Mouse (Mus musculus) hindbrain, embryonic 15.5 days (tissue): ENCODE data around the gene Tbc1d10a. TPM values are rescaled to one million over a fixed set of nuclear protein-coding genes. Genes with fewer than 3 reads are reported as not detected.

Experiments used
- ATAC-seq: fragments of 200-750 bp; cut with Nextera tagmentation; 2 replicates; pipeline ENCODE4 v1.8.0; 2017; ENCODE audit warnings: low read depth, moderate number of reproducible peaks, moderate TSS enrichment; ENCODE audit not compliant: low FRiP score
- H3K27ac ChIP-seq: fragments of 300-500 bp; sonication (generic); replicated peaks from 2 replicates; pipeline ENCODE4 v1.5.1; 2015; ENCODE audit warnings: mild to moderate bottlenecking, inconsistent platforms
- H3K27me3 ChIP-seq: fragments of 300-500 bp; sonication (generic); 2 replicates; pipeline ENCODE4 v1.6.1; 2015; ENCODE audit warnings: control low read depth, inconsistent platforms
- H3K36me3 ChIP-seq: fragments of 300-500 bp; sonication (generic); 2 replicates; pipeline ENCODE4 v1.6.1; 2015; ENCODE audit warnings: control low read depth, inconsistent platforms
- H3K4me1 ChIP-seq: fragments of 300-500 bp; sonication (generic); replicated peaks from 2 replicates; pipeline ENCODE4 v1.6.1; 2015; ENCODE audit warnings: control low read depth, inconsistent platforms
- H3K4me2 ChIP-seq: fragments of 300-500 bp; sonication (generic); 2 replicates; pipeline ENCODE4 v1.6.1; 2015; ENCODE audit warnings: moderate library complexity, mild to moderate bottlenecking, inconsistent platforms
- H3K4me3 ChIP-seq: fragments of 300-500 bp; sonication (generic); 2 replicates; pipeline ENCODE4 v1.5.1; 2015; ENCODE audit warnings: mild to moderate bottlenecking, inconsistent platforms
- H3K9ac ChIP-seq: fragments of 300-500 bp; sonication (generic); 2 replicates; pipeline ENCODE4 v1.6.1; 2015; ENCODE audit warnings: inconsistent platforms
- H3K9me3 ChIP-seq: fragments of 300-500 bp; sonication (generic); 2 replicates; pipeline ENCODE4 v1.6.1; 2016; ENCODE audit warnings: control low read depth, inconsistent platforms
- WGBS: fragments of 180-500 bp; shearing (Covaris S2); methylation state at CpG from one replicate; pipeline ENCODE4 v1.1.7; 2015; 5-methylcytosine and 5-hydroxymethylcytosine counted together
- polyA plus RNA-seq: library from polyadenylated mRNA; unstranded; fragments of >200 nt; fragmentation: Nextera tagmentation; extraction: Ambion mirVana; gene quantifications from 2 replicates; pipeline ENCODE4 v1.2.1, GENCODE M21; 2015

The Tbc1d10a gene
- polyA plus RNA-seq: 36.3 and 38.1 TPM in 2 replicates

DNA sequence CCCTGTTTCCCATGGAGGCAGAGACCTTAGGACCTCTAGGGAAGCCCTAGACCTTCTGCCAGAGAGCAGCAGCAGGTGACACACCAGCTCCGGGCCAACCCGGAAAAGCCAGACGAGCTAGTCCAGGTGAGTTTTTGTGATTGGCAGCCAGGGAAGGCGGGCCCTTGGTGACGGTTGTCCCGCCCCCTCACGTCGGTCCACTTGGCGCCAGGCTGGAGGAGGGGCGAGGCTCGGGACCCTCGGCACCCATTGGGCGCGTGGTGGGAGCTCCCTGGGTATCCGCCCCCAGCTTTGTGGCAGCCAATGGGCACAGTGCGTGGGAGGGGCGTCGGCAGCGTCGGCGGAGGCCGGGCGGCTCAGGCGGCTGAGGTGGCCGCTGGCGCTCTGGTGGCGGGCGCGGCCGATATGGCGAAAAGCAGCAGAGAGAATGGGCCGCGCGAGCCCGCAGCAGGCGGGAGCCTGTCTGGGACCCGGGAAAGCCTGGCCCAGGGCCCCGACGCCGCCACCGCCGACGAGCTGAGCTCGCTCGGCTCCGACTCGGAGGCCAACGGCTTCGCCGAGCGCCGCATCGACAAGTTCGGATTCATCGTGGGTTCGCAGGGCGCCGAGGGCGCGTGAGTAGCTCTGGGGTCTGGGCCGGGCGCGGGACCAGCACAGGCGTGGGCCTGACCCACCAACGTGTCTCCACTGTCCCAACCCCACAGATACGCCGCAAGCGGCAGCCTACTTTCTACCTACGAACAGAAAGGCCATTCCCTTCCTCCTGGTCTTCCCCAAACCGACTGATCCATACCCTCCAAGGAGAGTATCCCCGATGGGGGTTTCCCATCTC lies at the start of gene Tbc1d10a:
Tbc1d10a (plus strand) TSS at position 304 of the 832 bp plus-strand sequence.
- ATAC-seq: peak; percentile 99

DNA sequence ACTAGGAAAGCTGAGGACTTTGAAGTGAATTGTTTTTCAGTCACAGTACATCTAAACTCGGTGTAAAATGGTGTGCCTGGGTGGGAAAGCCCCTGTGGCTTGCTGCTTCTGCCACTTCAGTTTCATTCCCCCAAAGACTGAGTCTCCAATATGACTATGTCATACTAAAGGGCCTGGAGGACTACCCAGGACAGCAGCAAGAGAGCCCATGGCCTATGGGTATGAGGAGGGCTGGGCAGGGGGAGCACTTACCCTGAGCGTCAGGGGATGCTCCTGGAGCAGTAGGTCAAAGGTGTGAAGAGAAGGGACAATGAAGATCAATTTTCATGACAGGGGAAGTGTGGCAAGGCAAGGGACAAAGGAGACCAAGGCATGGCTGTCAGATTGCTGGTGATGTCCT lies 47.6 kb upstream of the Tbc1d10a start:
- WGBS: 62% methylated on average over 2 of the region's 2 CpGs
- no peak for ATAC-seq
- peaks cover 52% of the 10 kb centered on the region for H3K36me3 ChIP-seq

More for the DNA sequence above, at the start of gene Tbc1d10a:
- H3K27ac ChIP-seq: peak within 1 kb of the TSS; percentile 70
- H3K4me1 ChIP-seq: peaks cover 34% of the 10 kb centered on the region
- H3K36me3 ChIP-seq: peaks cover 15% of the 10 kb centered on the region
- H3K9me3 ChIP-seq: no peaks in the 10 kb centered on the region
- peak within 1 kb of the TSS; percentile 79 for H3K4me2 ChIP-seq
- under 1% methylated on average over 69 of the region's 71 CpGs for WGBS
- peak within 1 kb of the TSS; percentile 89 for H3K9ac ChIP-seq
- no peaks in the 10 kb centered on the region for H3K27me3 ChIP-seq
- peak within 1 kb of the TSS; percentile 73 for H3K4me3 ChIP-seq

DNA sequence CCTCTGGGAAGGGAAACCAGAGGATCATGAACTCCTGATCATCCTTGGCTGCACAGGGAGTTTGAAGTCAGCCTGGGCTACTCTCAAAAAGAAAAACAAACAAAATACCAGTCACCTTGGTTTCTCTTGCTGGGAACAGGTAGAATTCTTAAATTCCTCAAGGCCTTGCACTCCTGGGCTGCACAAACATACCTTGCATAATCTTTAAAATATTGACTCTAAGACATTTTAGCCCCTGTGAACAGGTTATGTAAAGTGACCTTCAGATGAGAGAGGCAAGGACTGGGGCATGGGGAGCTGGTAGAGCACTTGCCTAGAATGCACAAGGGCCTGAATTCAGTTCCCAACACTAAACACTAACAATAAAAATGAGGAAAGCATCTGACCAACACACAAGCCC lies 45.1 kb upstream of the Tbc1d10a start:
- peaks cover 13% of the 10 kb centered on the region for H3K4me1 ChIP-seq
- H3K36me3 ChIP-seq: peaks cover 53% of the 10 kb centered on the region
- ATAC-seq: no peak
- H3K4me3 ChIP-seq: no peak overlapping the region
- H3K27me3 ChIP-seq: no peaks in the 10 kb centered on the region
- H3K4me2 ChIP-seq: no peak overlapping the region
- no peak overlapping the region for H3K9ac ChIP-seq
- no peaks in the 10 kb centered on the region for H3K9me3 ChIP-seq
- no peak overlapping the region for H3K27ac ChIP-seq

More for the DNA sequence above, 47.6 kb upstream of the Tbc1d10a start:
- H3K9me3 ChIP-seq: no peaks in the 10 kb centered on the region
- H3K4me2 ChIP-seq: no peak overlapping the region
- peaks cover 28% of the 10 kb centered on the region for H3K4me1 ChIP-seq
- no peak overlapping the region for H3K27ac ChIP-seq
- H3K9ac ChIP-seq: no peak overlapping the region
- no peaks in the 10 kb centered on the region for H3K27me3 ChIP-seq
- H3K4me3 ChIP-seq: no peak overlapping the region

DNA sequence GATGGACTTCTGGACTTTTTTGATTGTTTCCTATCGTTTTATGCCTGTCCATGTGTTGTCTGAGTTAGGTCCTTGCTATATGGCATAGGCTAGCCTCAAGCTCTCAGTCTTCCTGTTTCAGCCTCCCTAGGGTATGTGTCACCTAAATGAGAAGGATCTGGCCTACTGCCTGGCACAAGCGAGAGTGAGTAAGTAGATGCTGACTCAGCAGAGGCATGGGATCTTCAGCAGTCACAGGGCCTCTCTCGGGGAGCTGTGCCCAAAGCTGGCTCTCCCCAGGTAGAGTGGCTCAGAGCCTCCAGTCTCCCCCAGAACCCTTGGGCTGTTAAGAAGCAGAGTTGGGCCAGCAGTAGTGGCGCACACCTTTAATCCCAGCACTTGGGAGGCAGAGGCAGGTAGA lies 44.2 kb upstream of the Tbc1d10a start:
- no peak overlapping the region for H3K27ac ChIP-seq
- no peak for ATAC-seq
- no peaks in the 10 kb centered on the region for H3K9me3 ChIP-seq
- peaks cover 5% of the 10 kb centered on the region for H3K4me1 ChIP-seq
- H3K4me3 ChIP-seq: no peak overlapping the region
- H3K36me3 ChIP-seq: peaks cover 53% of the 10 kb centered on the region
- no peak overlapping the region for H3K9ac ChIP-seq
- 91% methylated on average over 4 of the region's 4 CpGs for WGBS
- H3K27me3 ChIP-seq: no peaks in the 10 kb centered on the region
- H3K4me2 ChIP-seq: no peak overlapping the region

DNA sequence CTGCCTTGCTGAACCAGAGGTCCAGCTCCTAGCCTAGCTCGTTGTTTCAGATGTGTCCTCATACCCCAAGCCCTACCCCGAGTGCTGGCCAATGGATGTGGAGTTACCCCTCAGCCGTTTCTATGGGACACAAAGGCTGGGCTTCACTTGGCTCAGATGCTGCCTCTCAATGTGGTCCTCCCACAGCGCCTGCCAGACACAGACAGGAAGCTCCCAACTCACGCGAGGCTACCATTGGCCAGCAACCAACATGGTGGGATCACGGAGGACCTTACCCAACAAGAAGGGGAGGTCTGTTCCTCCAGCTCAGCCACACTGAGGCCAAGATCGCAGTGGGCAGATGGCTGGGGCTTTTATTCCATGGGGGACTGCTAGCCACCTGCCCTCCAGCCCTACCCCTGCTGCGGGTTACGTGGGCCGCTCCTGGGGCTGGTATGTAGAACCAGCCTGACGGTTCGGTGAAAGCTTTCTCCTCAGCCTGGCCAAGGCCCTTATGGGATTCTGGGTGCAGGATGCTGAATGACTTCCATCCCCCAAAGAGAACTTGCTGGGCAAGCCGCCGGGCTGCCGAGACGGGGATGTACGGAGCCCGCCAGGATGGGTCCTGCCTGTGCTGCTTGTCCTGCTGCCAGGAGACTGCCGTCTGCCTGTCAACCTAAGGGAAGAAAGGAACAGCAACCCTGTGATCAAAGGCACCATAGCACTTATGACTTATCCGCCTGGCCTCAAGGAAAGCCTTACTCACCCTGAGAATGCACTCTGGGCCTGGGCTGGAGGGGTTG lies 43.1 kb upstream of the Tbc1d10a start:
- H3K27ac ChIP-seq: no peak overlapping the region; the same call in 1 of the 2 replicates
- 84% methylated on average over 21 of the region's 21 CpGs for WGBS
- no peak overlapping the region for H3K4me3 ChIP-seq
- H3K27me3 ChIP-seq: no peaks in the 10 kb centered on the region
- H3K4me1 ChIP-seq: no peaks in the 10 kb centered on the region
- peaks cover 49% of the 10 kb centered on the region for H3K36me3 ChIP-seq
- H3K9ac ChIP-seq: no peak overlapping the region
- H3K9me3 ChIP-seq: no peaks in the 10 kb centered on the region
- 0 out of 2 replicates have a peak, but pooled peaks have one; percentile 23 for ATAC-seq
- H3K4me2 ChIP-seq: no peak overlapping the region

GRCm38 (mm10) chr11:4146381-4146780 lies 40.2 kb upstream of the Tbc1d10a start:
- WGBS: 79% methylated on average over 6 of the region's 6 CpGs
- H3K36me3 ChIP-seq: peaks cover 27% of the 10 kb centered on the region
- H3K9me3 ChIP-seq: no peaks in the 10 kb centered on the region
- H3K9ac ChIP-seq: no peak overlapping the region
- no peaks in the 10 kb centered on the region for H3K4me1 ChIP-seq
- ATAC-seq: no peak
- no peak overlapping the region for H3K4me2 ChIP-seq
- H3K27me3 ChIP-seq: no peaks in the 10 kb centered on the region
- no peak overlapping the region for H3K27ac ChIP-seq
- H3K4me3 ChIP-seq: no peak overlapping the region

GRCm38 (mm10) chr11:4147098-4147497 lies 39.5 kb upstream of the Tbc1d10a start:
- 85% methylated on average over 10 of the region's 10 CpGs for WGBS
- no peak overlapping the region for H3K4me3 ChIP-seq
- H3K4me2 ChIP-seq: no peak overlapping the region
- no peaks in the 10 kb centered on the region for H3K27me3 ChIP-seq
- peaks cover 20% of the 10 kb centered on the region for H3K36me3 ChIP-seq
- no peak for ATAC-seq
- no peak overlapping the region for H3K9ac ChIP-seq
- H3K9me3 ChIP-seq: no peaks in the 10 kb centered on the region
- no peaks in the 10 kb centered on the region for H3K4me1 ChIP-seq
- H3K27ac ChIP-seq: no peak overlapping the region

DNA sequence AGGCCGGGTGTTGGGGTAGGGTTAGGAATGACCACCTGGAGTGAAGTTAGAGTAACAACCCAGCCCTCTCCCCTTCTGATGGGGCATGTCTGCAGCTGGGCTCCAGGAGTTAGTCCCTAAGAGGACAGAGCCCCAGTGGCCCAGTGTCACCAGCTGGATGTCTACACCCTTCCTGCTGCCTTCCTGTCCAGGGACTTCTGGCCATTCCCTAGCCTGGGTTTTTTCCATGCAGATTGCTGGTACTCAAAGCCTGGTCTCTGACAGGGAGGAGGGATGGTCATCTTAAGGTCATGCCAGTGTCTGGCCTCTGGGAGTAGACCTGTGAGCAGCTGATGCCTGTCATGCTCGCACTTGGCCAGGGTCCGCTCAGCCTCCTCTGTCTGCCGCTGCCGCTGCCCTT lies 38.5 kb upstream of the Tbc1d10a start:
- WGBS: 80% methylated on average over 5 of the region's 5 CpGs
- Histone ChIP-seq H3K36me3 (peaks cover 9% of the 10 kb centered on the region), H3K4me3 (no peak overlapping the region), H3K27me3 (no peaks in the 10 kb centered on the region), H3K9me3 (no peaks in the 10 kb centered on the region), H3K4me1 (no peaks in the 10 kb centered on the region), H3K9ac (no peak overlapping the region), H3K27ac (no peak overlapping the region), H3K4me2 (no peak overlapping the region)
- ATAC-seq: no peak

DNA sequence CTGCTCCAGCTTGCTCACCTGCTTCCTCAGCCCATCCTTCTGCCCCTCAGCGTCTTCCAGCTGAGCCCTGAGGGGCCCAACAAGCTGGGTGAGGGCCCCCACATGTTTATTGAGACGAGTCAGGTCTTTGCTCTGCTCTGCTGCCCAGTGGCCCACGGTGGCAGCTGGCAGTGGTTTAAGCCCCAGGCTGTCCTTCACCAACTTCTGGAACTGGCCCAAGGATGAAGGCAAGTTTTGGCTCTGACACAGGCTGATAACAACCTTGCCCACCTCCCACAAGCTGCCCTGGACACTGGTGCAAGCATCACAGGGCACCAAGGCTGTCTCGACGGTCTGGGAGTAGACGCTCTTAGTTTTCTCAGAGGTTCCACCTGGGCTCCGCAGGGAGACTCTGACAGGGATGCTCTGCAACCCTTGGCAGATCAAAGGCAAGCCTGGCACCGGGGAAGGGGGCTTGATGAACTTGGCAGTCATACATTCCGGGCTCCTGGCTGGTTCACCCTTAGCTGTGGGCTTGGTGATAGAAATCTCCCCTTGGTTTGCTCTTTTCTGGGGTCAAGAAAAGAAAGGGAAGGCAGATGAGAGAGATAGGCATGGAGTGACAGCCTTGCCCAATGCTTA lies 37.9 kb upstream of the Tbc1d10a start:
- no peaks in the 10 kb centered on the region for H3K9me3 ChIP-seq
- no peaks in the 10 kb centered on the region for H3K4me1 ChIP-seq
- H3K4me3 ChIP-seq: no peak overlapping the region
- WGBS: 85% methylated on average over 9 of the region's 9 CpGs
- no peaks in the 10 kb centered on the region for H3K27me3 ChIP-seq
- no peak overlapping the region for H3K27ac ChIP-seq
- no peak for ATAC-seq
- no peak overlapping the region for H3K9ac ChIP-seq
- peaks cover 4% of the 10 kb centered on the region for H3K36me3 ChIP-seq
- H3K4me2 ChIP-seq: no peak overlapping the region

DNA sequence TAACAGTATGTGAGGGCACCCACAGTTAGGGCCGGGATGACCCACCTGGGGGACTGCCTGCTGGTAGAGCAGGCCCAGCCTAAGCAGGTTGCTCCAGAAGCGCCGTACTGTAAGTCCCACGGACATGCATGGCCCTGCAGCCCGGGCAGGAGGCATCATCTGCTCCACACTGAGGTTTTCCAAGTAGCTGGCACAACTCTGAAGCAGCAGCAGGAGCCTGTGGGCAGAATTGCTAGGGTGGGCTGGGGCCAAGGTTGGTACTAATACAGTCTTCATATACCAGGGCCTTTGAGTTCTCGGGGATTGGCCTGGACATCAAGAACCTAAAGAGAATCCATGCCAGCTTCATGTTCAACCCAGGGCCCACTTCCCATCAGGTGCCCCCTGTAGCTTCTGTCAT lies 36.7 kb upstream of the Tbc1d10a start:
- Histone ChIP-seq H3K4me3 (no peak overlapping the region), H3K36me3 (no peaks in the 10 kb centered on the region), H3K9me3 (no peaks in the 10 kb centered on the region), H3K27me3 (no peaks in the 10 kb centered on the region), H3K9ac (no peak overlapping the region), H3K4me2 (no peak overlapping the region), H3K27ac (no peak overlapping the region), H3K4me1 (no peaks in the 10 kb centered on the region)
- no peak for ATAC-seq
- 86% methylated on average over 6 of the region's 6 CpGs for WGBS

DNA sequence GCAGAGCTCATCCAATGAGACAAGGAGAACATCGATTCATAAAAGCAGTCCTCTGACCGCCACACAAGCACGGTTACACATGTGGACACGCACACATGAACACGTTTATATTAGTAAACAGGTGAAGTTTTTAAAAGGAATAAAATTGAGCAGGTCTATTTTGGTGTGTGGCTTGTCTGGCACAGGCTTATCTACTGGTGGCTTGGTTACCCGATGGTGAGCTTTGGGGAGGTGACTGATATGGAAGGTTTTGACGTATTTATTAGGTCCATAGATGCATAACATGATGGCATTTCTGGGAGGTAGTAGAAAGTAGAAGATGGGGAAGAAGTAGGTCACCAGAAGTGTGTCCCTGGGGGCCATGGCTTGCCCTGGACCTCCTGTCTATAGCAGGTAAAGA lies 32.9 kb upstream of the Tbc1d10a start:
- 94% methylated on average over 7 of the region's 7 CpGs for whole genome bisulfite sequencing
- H3K27ac ChIP-seq: no peak overlapping the region
- H3K9ac ChIP-seq: no peak overlapping the region
- no peaks in the 10 kb centered on the region for H3K36me3 ChIP-seq
- no peaks in the 10 kb centered on the region for H3K27me3 ChIP-seq
- peaks cover 11% of the 10 kb centered on the region; the same call in 1 of the 2 replicates for H3K4me1 ChIP-seq
- H3K4me2 ChIP-seq: no peak overlapping the region
- no peak overlapping the region for H3K4me3 ChIP-seq
- no peaks in the 10 kb centered on the region for H3K9me3 ChIP-seq
- no peak for ATAC-seq

GRCm38 (mm10) chr11:4155641-4156040 lies 30.9 kb upstream of the Tbc1d10a start:
- ATAC-seq: no peak
- H3K27me3 ChIP-seq: no peaks in the 10 kb centered on the region

More at GRCm38 (mm10) chr11:4155641-4156040, 30.9 kb upstream of the Tbc1d10a start:
- Histone ChIP-seq H3K4me1 (peaks cover 24% of the 10 kb centered on the region), H3K4me2 (no peak overlapping the region), H3K9me3 (no peaks in the 10 kb centered on the region), H3K36me3 (no peaks in the 10 kb centered on the region), H3K4me3 (no peak overlapping the region), H3K27ac (no peak overlapping the region), H3K9ac (no peak overlapping the region)
- 86% methylated on average over 5 of the region's 5 CpGs for WGBS
